Mouse (Mus musculus) neutrophil, adult 5-6 weeks (primary cell): ENCODE measurements around the gene Aaas. TPM values are rescaled to one million over a fixed set of nuclear protein-coding genes. Genes with fewer than 3 reads are reported as not detected.
"Not testable (repeated sequence)": the region's sequence is repeated elsewhere in the genome, so short reads cannot be mapped to it uniquely, and the experiment has no call there.

Source experiments
- ATAC-seq: fragments of 151-379, 151-347 bp; 2 replicates; pipeline ENCODE4 v1.8.0; 2017; ENCODE audit warnings: mild to moderate bottlenecking, moderate TSS enrichment; ENCODE audit not compliant: insufficient number of reproducible peaks, poor library complexity, low FRiP score, severe bottlenecking; ENCODE audit errors: extremely low read depth
- total RNA-seq: library from RNA; stranded (forward); fragments of 200-1000 nt; gene quantifications from 2 replicates; pipeline ENCODE4 v1.2.3, GENCODE M21; 2017

The Aaas gene
- total RNA-seq, 1 experiment from 2014 or later: 50.6 TPM

GRCm38 (mm10) chr15:102362648-102363047 lies 12.1 kb upstream of the Aaas start:
- no peak for ATAC-seq

GRCm38 (mm10) chr15:102358834-102359233 lies 8.3 kb upstream of the Aaas start:
- ATAC-seq: no peak

GRCm38 (mm10) chr15:102358126-102358525 lies 7.6 kb upstream of the Aaas start:
- no peak for ATAC-seq

GRCm38 (mm10) chr15:102356501-102357325 lies 6.1 kb upstream of the Aaas start:
- no peak for ATAC-seq

- no peak for ATAC-seq
Measured at GRCm38 (mm10) chr15:102355871-102356441, 5.4 kb upstream of the Aaas start.

GRCm38 (mm10) chr15:102355134-102355870 lies 4.7 kb upstream of the Aaas start:
- ATAC-seq: no peak

GRCm38 (mm10) chr15:102353986-102354385 lies 3.4 kb upstream of the Aaas start:
- no peak for ATAC-seq

- no peak for ATAC-seq
Measured at GRCm38 (mm10) chr15:102352177-102352576, 1.6 kb upstream of the Aaas start.

GRCm38 (mm10) chr15:102350942-102351291 lies 346 bp upstream of the Aaas start:
- ATAC-seq: no peak

- no peak for ATAC-seq
Measured at GRCm38 (mm10) chr15:102346444-102346843, 4.1 kb downstream of the Aaas start.

- ATAC-seq: no peak
Measured at GRCm38 (mm10) chr15:102344490-102344889, 6.1 kb downstream of the Aaas start.

- peak; percentile 66; the same call in 1 of the 2 replicates for ATAC-seq
Measured at GRCm38 (mm10) chr15:102341580-102341979, 9.0 kb downstream of the Aaas start.

GRCm38 (mm10) chr15:102339612-102340011 lies 11.0 kb downstream of the Aaas start:
- ATAC-seq: no peak

- ATAC-seq: no peak
Measured at GRCm38 (mm10) chr15:102336946-102337345, 13.6 kb downstream of the Aaas start.

GRCm38 (mm10) chr15:102335925-102336324 lies 14.6 kb downstream of the Aaas start:
- ATAC-seq: not testable (repeated sequence)

- ATAC-seq: no peak
Measured at GRCm38 (mm10) chr15:102335254-102335653, 15.3 kb downstream of the Aaas start.

GRCm38 (mm10) chr15:102331610-102332015 lies 19.0 kb downstream of the Aaas start, which contains the start of gene Myg1:
Gene Myg1 (plus strand): TSS chr15:102331709.
- ATAC-seq: peak; percentile 92

GRCm38 (mm10) chr15:102326892-102327291 lies 23.7 kb downstream of the Aaas start:
- no peak for ATAC-seq

GRCm38 (mm10) chr15:102326022-102326576 lies 24.5 kb downstream of the Aaas start, which contains the start of gene Pfdn5:
Gene Pfdn5 (plus strand): TSS chr15:102326116.
- ATAC-seq: peak; percentile 98
